In genomic region chr12:110850010-110850928, GRCm38 (mm10) we compare ENCODE assay signal across 8 mouse cellular contexts. TPM values are rescaled to one million over a fixed set of nuclear protein-coding genes. Genes with fewer than 3 reads are reported as not detected.
DNase-seq lines count a peak whose midpoint lies in the region; ATAC-seq and TF ChIP-seq lines count a peak whose summit lies in the region.

TSS of gene Zfp839 (plus strand) at chr12:110850253.

- H3K4me1 ChIP-seq in bone marrow macrophage, adult 2 months (ENCODE audit: control insufficient read depth, insufficient read depth, low read length), result peaks cover 31% of the 10 kb centered on the region
- H3K4me1 ChIP-seq in heart, embryonic 11.5 days (ENCODE audit: control insufficient read depth, insufficient read depth, low read length), result peaks cover 20% of the 10 kb centered on the region
- H3K4me1 ChIP-seq in kidney, embryonic 16.5 days (ENCODE audit: insufficient read depth, low read length), result peaks cover 18% of the 10 kb centered on the region
- H3K4me1 ChIP-seq in liver, adult 2 months (ENCODE audit: control insufficient read depth, insufficient read depth, low read length), result peaks cover 10% of the 10 kb centered on the region; the same call in 1 of the 2 replicates

- peak; percentile 87 to 88 for DNase-seq in B cell, adult 2 months
- peak; percentile 68 for DNase-seq in liver, adult 2 months (ENCODE audit: extremely low read depth, low read depth, low spot score)
- peak; percentile 78 to 91 for DNase-seq in spleen, postnatal 4 days (ENCODE audit: low spot score in 2 of 2)

- peaks cover 11% of the 10 kb centered on the region; the same call in 1 of the 2 replicates for H3K79me2 ChIP-seq in liver, adult 2 months (ENCODE audit: control insufficient read depth, insufficient read depth, low read length)

- WGBS in heart, embryonic 11.5 days (ENCODE audit: insufficient replicate concordance), result under 1% methylated on average over 84 of the region's 89 CpGs
- WGBS in kidney, embryonic 16.5 days, result under 1% methylated on average over 84 of the region's 89 CpGs
- WGBS in liver, adult 2 months, result under 1% methylated on average over 84 of the region's 89 CpGs

- H3K27ac ChIP-seq in bone marrow macrophage, adult 2 months (ENCODE audit: insufficient read depth, low read depth, low read length), result peak within 1 kb of the TSS; percentile 55
- peak within 1 kb of the TSS; percentile 75; the same call in 1 of the 2 replicates for H3K27ac ChIP-seq in heart, embryonic 11.5 days (ENCODE audit: low read depth, low read length)
- peak within 1 kb of the TSS; percentile 79 for H3K27ac ChIP-seq in kidney, embryonic 16.5 days (ENCODE audit: low read length)
- H3K27ac ChIP-seq in liver, adult 2 months (replicated peaks; ENCODE audit: insufficient read depth, low read depth, low read length), result peak within 1 kb of the TSS; percentile 93

- 0 out of 2 replicates have a peak, but pooled peaks have one; percentile 33 for ATAC-seq in erythroblast, adult 5-6 weeks (replicated peaks; ENCODE audit: low FRiP score, poor library complexity, severe bottlenecking)
- ATAC-seq in heart, embryonic 11.5 days (replicated peaks; ENCODE audit: insufficient number of reproducible peaks, low FRiP score, low TSS enrichment), result peak; percentile 68
- ATAC-seq in kidney, embryonic 16.5 days (ENCODE audit: low FRiP score, low TSS enrichment), result peak; percentile 79
- ATAC-seq in monocyte, adult 5-6 weeks (replicated peaks; ENCODE audit: insufficient number of reproducible peaks, low FRiP score, low TSS enrichment, poor library complexity, severe bottlenecking), result peak; percentile 55

- H3K9ac ChIP-seq in heart, embryonic 11.5 days (ENCODE audit: low read depth, low read length), result peak within 1 kb of the TSS; percentile 95
- H3K9ac ChIP-seq in kidney, embryonic 16.5 days (replicated peaks; ENCODE audit: low read length), result peak within 1 kb of the TSS; percentile 89
- H3K9ac ChIP-seq in liver, adult 2 months (ENCODE audit: low read depth, low read length), result peak within 1 kb of the TSS; percentile 96

- peak within 1 kb of the TSS; percentile 68 for H3K4me3 ChIP-seq in bone marrow macrophage, adult 2 months (ENCODE audit: insufficient read depth, low read length)
- peak within 1 kb of the TSS; percentile 95 for H3K4me3 ChIP-seq in heart, embryonic 11.5 days (ENCODE audit: low read depth, low read length)
- peak within 1 kb of the TSS; percentile 79 for H3K4me3 ChIP-seq in kidney, embryonic 16.5 days (ENCODE audit: low read length)
- H3K4me3 ChIP-seq in liver, adult 2 months (ENCODE audit: insufficient read depth, low read depth, low read length), result peak within 1 kb of the TSS; percentile 94

- H3K4me2 ChIP-seq in heart, embryonic 11.5 days, result peak within 1 kb of the TSS; percentile 85
- H3K4me2 ChIP-seq in kidney, embryonic 16.5 days (replicated peaks; ENCODE audit: low read depth, low read length), result peak within 1 kb of the TSS; percentile 78

- H3K9me3 ChIP-seq in heart, embryonic 11.5 days (replicated peaks; ENCODE audit: control insufficient read depth, low read length), result no peaks in the 10 kb centered on the region
- H3K9me3 ChIP-seq in kidney, embryonic 16.5 days (ENCODE audit: low read length), result no peaks in the 10 kb centered on the region

- no peak for TF ChIP-seq POLR2A in bone marrow macrophage, adult 2 months (IDR thresholded peaks at IDR 0.05; ENCODE audit: borderline replicate concordance, low read depth, low read length)
- no peak for TF ChIP-seq POLR2A in liver, adult 2 months (IDR thresholded peaks at IDR 0.05; ENCODE audit: extremely low read depth, insufficient read depth, low read length)

- peaks cover 3% of the 10 kb centered on the region; the same call in 1 of the 2 replicates for H3K36me3 ChIP-seq in heart, embryonic 11.5 days (ENCODE audit: control insufficient read depth, insufficient read depth, low read length)
- H3K36me3 ChIP-seq in kidney, embryonic 16.5 days (ENCODE audit: insufficient read depth, low read length), result peaks cover 3% of the 10 kb centered on the region
- H3K36me3 ChIP-seq in liver, adult 2 months (ENCODE audit: control insufficient read depth, insufficient read depth, low read length), result no peaks in the 10 kb centered on the region; the same call in 1 of the 2 replicates

- no peaks in the 10 kb centered on the region for H3K27me3 ChIP-seq in heart, embryonic 11.5 days (ENCODE audit: control insufficient read depth, insufficient read depth, low read length)
- no peaks in the 10 kb centered on the region for H3K27me3 ChIP-seq in kidney, embryonic 16.5 days (ENCODE audit: insufficient read depth, low read length)
- H3K27me3 ChIP-seq in liver, adult 2 months (ENCODE audit: control insufficient read depth, insufficient read depth, low read length), result no peaks in the 10 kb centered on the region

- TF ChIP-seq CTCF in bone marrow macrophage, adult 2 months (IDR thresholded peaks at IDR 0.05; ENCODE audit: low read depth, low read length), result no peak
- no peak for TF ChIP-seq CTCF in liver, adult 2 months (IDR thresholded peaks at IDR 0.05; ENCODE audit: low read depth, low read length)

RNA-seq across cellular contexts. Expression of gene Zfp839, which starts in this region (rescaled TPM):
- 10.9 and 12.7 TPM in 2 replicates for polyA plus RNA-seq in bone marrow macrophage, adult 2 months (2012; ENCODE audit: insufficient read depth, insufficient read length, missing spikeins)
- total RNA-seq in erythroblast, adult 5-6 weeks (2015; ENCODE audit: low replicate concordance), result 0.63 and 3.3 TPM in 2 replicates
- total RNA-seq in erythroblast, adult 5-6 weeks (2017; ENCODE audit: low replicate concordance), result 1.4 and 2.1 TPM in 2 replicates
- 3.1 and 3.2 TPM in 2 replicates for polyA plus RNA-seq in heart, embryonic 11.5 days (2014; fragmentation: Nextera tagmentation; extraction: Ambion mirVana)
- polyA plus RNA-seq in kidney, embryonic 16.5 days (2015; fragmentation: Nextera tagmentation; extraction: Ambion mirVana), result 6.4 and 7.1 TPM in 2 replicates
- 4.0 TPM in 2 replicates for total RNA-seq in liver, adult 2 months (2014; rRNA removed)
- polyA plus RNA-seq in liver, adult 2 months (2012; rRNA removed), result 3.1 and 4.8 TPM in 2 replicates
- 6.5 to 11.1 TPM (median 9.0 TPM) in 3 replicates for total RNA-seq in monocyte, adult 5-6 weeks (2017)

Comparison
In these comparisons a context has a peak if more than half of its experiments do, and no peak if none do; other contexts are left out.
1. Peak in every context shown above with its lines: DNase-seq, ATAC-seq, H3K4me3 ChIP-seq and H3K27ac ChIP-seq.